Mouse (Mus musculus) cerebellum, adult 2 months (tissue): ENCODE data around the gene Bms1.

Experiments
- CTCF ChIP-seq: fragments of 200-500 bp; IDR thresholded peaks from 2 replicates; pipeline ENCODE4 v1.5.1; 2011; ENCODE audit warnings: low read depth, mild to moderate bottlenecking, control low read depth, low read length, moderate library complexity, borderline replicate concordance; ENCODE audit not compliant: insufficient read depth
- POLR2A ChIP-seq: fragments of 200-500 bp; IDR thresholded peaks from 2 replicates; pipeline ENCODE4 v1.6.1; 2011; ENCODE audit warnings: low read length, control low read depth, borderline replicate concordance; ENCODE audit not compliant: insufficient read depth

GRCm38 (mm10) chr6:118365781-118366180, 53.5 kb downstream of the Bms1 start:
- TF ChIP-seq CTCF (no peak), POLR2A (no peak)
